Mouse (Mus musculus): ENCODE measurements at regions not wholly inside any gene's neighbourhood (a gene's known extent, or its start where the extent isn't known, plus 50 kb on each side); places are given as distances from the start of the nearest gene placed in this dataset.

DNA sequence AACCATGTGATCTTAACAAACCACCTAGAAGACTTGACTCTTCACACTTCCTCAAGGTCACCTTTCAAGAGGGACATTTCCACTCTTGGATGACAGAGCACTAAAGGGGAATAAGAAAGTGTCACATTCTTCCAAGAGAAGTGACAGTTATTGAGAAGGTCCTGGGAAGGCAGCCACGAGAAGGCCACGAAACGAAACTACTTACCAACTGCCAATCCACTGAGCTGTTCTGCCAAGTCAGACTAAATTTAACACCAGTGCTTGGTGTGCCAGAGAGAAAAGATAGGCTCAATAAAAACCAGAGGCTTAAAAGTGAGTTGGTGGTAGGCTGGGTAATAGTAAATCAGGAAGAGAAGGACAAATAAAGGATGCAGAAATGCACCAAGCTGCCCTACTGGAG is 507.4 kb upstream of the Nrsn1 start:
- no peak for ATAC-seq (replicated peaks; ENCODE audit: low FRiP score, low TSS enrichment, poor library complexity, severe bottlenecking)

DNA sequence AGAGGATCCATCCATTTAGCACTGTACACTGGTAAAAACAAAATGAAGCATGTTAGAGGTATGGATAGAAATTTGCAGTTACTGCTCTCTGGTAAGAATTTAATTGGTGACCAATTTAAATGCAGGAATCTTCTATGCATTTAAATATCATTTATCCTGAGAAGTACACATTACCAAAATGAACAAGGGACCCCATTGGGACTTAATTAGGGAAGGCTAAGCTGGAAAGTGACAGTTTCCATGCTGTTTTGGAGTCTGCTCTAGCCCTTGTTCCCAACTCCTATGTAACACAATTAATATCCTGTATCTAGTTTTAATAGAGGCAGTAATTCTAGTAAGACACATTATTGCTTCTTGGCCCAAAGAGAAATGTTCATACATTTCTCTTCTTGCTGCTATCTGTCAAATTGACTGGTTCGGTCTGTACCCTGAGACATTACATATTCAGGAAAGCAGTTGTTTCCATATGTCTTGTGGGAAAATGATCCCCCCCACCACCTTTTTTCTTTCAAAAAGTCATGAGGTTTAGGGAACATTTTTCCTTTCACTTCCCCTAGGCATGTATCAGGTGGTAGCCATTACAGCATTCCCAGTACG is 504.4 kb upstream of the Nrsn1 start:
- no peak for ATAC-seq (replicated peaks; ENCODE audit: low FRiP score, low TSS enrichment, poor library complexity, severe bottlenecking)

DNA sequence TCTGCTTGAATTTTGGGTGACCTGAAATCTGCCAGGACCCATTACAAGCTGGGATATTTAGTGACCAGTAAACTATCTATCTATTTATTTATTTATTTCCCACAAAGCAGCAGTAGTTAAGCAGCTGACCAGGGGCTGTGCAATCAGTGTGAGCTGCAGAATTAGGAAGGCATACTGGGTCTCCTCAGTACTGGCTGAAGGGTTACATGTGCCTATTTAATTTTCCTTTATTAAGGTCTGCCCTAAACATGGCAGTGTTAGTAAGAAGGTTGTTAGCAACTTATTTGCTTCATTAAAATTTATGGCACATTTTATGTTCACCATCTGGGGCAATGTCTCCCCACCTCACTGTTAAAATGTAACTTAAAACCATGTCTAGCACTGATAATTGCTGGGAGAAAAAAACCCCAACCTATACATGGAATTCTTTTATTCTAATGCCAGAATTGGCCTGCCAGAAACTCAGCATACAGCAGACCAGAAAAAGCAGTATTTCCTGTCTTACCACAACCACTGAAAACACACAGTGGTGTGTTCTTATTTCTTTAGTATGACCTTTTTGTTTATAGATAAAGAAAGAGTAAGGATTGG is 484.3 kb upstream of the Nrsn1 start:
- no peak for ATAC-seq (replicated peaks; ENCODE audit: low FRiP score, low TSS enrichment, poor library complexity, severe bottlenecking)

DNA sequence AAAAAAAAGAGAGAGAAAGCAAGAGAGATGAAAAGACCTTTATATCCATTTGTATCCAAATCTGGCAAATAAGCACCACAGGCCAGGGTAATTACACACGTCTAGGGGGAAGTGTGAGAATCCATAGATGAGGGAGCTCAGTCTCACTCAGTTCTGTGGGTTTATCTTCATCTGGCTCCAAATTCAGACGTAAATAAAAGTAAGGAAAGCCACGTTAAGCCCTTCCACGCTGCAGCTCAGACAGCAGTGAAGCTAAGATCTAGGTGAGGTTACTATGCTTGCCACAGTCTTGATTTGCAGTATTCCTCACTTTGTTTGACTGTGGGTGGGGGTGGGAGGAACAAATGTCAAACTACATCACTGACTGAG is 481.1 kb upstream of the Nrsn1 start:
- ATAC-seq (replicated peaks; ENCODE audit: low FRiP score, low TSS enrichment, poor library complexity, severe bottlenecking): no peak

GRCm38 (mm10) chr13:25750460-25751408 is 480.4 kb upstream of the Nrsn1 start:
- ATAC-seq (replicated peaks; ENCODE audit: low FRiP score, low TSS enrichment, poor library complexity, severe bottlenecking): no peak

DNA sequence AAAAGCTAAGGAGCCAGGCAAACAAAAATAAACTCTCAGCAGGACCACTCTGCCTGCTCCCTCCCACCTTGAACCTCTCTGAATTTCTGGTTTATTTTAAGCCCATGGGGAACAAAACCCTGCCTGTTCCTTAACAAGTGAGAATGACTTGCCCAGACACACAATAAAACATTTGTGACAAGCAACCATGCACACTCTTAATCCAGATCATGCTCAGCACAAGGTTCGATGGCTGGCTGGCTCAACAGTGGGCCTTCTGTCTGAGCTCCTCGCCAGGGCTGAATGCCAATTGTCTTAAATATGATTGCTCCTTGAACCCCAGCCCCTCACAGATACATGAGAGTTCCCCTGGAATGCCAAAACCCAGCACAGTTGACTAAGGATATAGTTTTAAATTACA is 468.3 kb upstream of the Nrsn1 start:
- no peak for ATAC-seq (replicated peaks; ENCODE audit: low FRiP score, low TSS enrichment, poor library complexity, severe bottlenecking)

- ATAC-seq (replicated peaks; ENCODE audit: low FRiP score, low TSS enrichment, poor library complexity, severe bottlenecking): no peak
These were observed 459.1 kb upstream of the Nrsn1 start for GRCm38 (mm10) chr13:25729327-25729892.

DNA sequence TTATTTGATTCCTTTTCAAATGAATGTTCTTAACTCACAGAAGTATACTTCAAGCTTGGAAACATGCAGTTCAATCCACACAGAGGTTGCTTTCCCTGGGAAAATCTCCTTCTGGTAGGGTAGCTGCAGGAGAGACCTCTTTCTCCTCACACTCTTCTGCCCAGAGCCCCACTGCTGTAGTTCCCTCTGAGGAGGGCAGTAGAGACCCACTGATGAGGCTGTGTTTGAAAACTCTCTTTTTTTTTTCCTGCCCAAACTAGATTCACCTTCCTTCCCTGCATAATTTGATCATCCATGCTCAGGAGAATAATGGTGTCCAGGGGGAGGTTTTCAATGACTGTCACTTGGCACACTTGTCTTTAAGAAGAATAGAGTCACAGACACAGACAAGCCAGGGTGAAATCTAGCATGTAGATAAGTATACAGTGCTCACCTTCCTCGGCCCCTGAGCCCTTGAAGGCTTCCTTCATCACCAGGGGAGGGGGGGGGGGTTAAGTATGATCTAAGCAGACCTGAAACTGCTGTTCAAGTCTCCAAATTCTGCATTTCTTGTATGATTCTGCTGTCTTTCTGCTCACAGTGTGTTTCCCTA is 457.3 kb upstream of the Nrsn1 start:
- ATAC-seq (replicated peaks; ENCODE audit: low FRiP score, low TSS enrichment, poor library complexity, severe bottlenecking): no peak

DNA sequence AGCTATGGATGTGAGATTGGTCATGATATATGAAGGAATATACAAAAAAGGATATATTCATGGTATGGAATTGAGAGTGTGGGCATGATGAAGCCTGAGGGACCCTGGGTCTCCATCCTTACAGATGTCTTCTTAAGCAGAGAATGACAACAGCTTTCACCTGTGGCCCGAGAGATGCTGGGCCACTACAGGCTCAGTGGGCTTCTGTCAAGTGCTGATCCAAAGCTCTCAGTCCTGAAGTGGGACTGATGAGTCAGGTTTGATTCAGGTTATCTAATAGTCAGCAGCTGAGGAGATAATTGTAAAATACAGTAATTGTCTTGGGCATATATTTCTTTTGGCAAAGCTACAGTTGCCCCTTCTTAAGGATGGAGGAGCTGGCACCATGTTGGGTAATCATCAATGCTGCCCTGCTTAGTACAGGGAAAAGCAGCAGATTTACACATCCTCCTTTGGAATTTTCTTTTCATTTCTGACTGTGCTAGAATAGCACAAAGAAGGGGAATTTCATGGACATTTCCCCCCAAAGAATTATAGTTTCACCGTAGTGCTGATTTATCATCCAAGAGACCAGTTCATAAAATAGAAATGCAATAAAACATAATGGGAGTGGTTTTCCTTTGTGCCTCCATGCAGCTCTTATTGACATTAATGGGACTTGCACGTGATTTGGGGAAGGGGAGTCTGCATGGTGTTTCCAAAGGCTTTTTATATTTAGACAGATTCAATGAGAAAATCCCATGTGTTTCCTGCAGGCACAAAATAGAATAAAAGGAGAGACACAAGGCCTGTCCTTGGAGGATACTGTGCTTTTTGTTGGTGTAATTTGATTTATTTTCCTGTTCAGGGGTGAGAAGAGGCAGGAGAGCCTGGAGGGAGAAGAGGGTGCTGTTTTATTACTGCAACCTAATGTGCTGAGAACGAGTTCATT is 452.6 kb upstream of the Nrsn1 start:
- ATAC-seq (replicated peaks; ENCODE audit: low FRiP score, low TSS enrichment, poor library complexity, severe bottlenecking): no peak

DNA sequence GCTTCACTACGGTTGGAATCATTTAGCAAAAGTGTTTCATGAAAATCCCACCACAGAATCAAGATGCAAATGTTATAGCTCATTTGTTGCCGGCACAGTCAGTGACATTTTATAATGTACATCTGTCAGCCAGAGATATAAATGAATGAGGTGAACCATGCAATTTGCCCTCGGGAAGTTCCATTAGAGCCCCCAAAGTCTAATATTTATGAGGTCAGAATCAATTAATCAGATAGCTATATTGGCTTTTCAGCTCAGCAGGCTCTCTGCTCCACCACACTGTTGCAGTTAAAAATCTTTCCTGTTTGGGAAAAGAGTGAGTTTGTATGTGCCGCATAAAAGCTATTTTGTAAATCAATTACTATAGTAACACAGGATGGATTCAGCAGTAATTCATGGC is 430.7 kb upstream of the Nrsn1 start:
- no peak for ATAC-seq (replicated peaks; ENCODE audit: low FRiP score, low TSS enrichment, poor library complexity, severe bottlenecking)

DNA sequence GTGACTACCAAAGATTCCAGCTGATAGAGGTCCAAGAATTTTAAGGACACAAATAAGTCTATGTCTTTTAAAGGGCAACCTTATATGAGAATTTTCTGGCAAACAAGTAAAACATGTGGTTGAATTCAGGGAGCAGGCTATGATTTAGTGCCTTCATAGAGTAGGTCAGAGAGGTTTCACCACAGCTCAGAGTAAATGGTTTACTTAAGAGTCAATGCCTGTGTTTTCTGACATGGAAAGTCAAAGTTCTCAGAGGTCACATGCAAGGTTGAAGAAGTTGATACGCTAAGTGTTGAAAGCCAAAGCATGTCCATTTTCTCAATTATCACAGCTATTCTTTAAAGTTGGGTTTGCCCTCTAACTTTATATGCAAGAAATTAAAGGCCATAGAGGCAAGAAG is 425.7 kb upstream of the Nrsn1 start:
- ATAC-seq (replicated peaks; ENCODE audit: low FRiP score, low TSS enrichment, poor library complexity, severe bottlenecking): no peak

- ATAC-seq (replicated peaks; ENCODE audit: low FRiP score, low TSS enrichment, poor library complexity, severe bottlenecking): no peak
These were observed 424.8 kb upstream of the Nrsn1 start for GRCm38 (mm10) chr13:25695017-25695604.

- ATAC-seq (replicated peaks; ENCODE audit: low FRiP score, low TSS enrichment, poor library complexity, severe bottlenecking): no peak
These were observed 408.0 kb upstream of the Nrsn1 start for GRCm38 (mm10) chr13:25678221-25678735.

DNA sequence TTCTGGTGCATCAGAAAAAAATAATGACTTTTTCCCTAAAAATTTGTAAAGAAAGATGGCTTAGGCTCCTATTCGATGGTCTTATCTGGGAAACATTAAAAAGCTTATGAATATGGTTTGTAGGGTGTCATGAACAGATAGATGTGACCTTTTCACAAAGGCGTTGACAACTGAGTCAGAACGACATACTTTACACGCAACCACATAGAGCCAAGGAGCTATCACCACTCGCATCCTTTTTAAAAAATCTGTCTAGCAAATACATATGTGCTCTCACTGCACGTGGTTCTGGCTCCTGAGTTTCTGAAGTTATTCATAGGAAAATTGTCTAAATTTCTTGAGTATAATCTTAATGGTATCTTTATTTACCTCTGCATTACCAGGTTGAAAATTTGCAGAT is 404.9 kb upstream of the Nrsn1 start:
- ATAC-seq (replicated peaks; ENCODE audit: low FRiP score, low TSS enrichment, poor library complexity, severe bottlenecking): no peak

DNA sequence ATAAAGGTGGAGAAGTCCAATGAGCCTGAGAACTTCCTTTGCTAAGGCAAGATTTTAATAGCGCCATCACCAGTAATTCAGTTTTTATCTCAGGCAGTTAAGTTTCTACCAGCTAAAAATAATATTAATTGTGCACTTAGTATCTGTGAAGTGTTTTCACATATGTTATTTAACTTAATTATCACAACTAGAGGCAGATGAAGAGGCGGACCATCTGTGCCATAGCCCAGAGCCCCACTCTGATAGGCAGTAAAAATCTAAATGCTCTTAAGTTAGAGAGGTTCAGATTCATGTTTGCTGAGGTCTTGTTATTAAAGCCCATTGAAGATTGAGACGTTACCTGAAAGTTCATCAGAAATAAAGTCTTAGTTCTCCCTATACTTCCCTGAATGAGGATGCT is 395.7 kb upstream of the Nrsn1 start:
- ATAC-seq (replicated peaks; ENCODE audit: low FRiP score, low TSS enrichment, poor library complexity, severe bottlenecking): no peak

DNA sequence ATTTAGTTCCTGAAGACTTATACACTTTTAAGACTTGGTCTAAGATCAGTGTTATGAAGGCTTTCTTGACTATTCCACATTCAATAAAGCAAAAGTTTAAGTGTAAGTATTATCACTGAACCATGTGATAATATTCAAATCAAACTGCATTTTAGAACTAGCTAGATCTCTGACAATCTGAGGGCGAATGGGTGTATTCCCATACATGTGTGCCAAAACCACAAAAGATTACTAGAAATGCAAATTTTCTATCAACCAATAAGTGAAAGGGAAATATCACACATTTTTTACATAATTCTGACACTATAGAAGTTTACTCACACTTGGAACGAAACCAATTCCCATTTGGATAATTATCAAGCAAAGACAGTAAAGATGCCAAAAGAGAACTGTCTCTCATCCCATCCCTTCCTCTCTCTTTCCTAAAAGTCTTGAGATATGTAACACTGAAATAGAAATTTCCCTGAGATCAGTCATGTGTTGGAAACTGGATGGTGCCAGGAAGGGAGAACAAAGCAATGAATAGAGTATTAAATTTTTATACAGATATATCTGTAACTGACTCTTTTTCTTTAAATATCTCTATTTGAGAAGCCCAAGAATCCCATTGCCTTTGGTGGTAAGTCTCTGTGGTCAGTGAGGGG is 394.8 kb upstream of the Nrsn1 start:
- ATAC-seq (replicated peaks; ENCODE audit: low FRiP score, low TSS enrichment, poor library complexity, severe bottlenecking): no peak

DNA sequence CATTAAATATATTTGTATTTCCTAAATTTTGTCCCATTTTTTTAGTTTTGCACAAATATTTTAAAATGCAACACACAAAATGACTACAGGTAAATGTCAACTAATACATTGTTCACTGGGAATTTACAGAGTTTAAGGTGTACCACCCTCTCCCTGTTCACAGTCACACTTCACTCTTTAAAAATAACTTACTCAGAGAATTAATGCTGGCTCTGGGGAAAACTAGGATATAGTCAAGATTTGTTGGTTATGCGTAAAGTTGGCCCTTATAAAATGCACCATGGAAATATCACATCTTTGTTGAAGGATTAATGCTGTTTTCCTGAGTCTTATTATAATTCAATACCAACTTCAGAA is 378.1 kb upstream of the Nrsn1 start:
- ATAC-seq (replicated peaks; ENCODE audit: low FRiP score, low TSS enrichment, poor library complexity, severe bottlenecking): no peak

All from megakaryocyte-erythroid progenitor cell, adult 5-6 weeks (primary cell).